Comparison of ENCODE assay signal across 29 mouse cellular contexts in the genomic region with DNA sequence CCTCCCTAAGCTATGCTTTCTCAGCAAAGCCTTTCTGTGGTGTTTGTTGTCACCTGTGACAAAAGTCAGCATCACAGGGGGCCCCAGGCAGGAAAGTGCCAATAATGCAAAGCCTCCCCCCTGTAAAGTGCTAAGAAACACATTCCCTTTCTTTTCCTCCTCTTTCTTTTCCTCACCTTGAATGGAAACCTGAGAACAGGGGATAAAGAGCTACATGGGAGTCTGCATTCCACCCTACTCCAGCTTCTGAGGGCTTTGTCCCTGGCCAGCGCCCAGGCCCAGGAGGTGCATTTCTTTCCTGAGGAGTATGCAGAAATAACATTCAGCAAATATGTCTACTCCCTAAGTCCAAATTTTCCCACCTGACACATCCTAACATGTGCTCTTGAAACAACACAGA.
DNase-seq lines count a peak whose midpoint lies in the region; ATAC-seq and TF ChIP-seq lines count a peak whose summit lies in the region.
"Had no signal": no experiment of that assay in that cellular context is flagged by ENCODE, and none has a peak within 500 bp of the region (broad histone marks: within the 10 kb centered on the region; RNA-seq: fewer than 3 reads in every experiment).

No protein-coding gene starts in this region.

- H3K4me2 ChIP-seq in embryonic facial prominence, embryonic 14.5 days (ENCODE audit: low read depth, low read length): no peak overlapping the region
- H3K4me2 ChIP-seq in hindbrain, embryonic 14.5 days (replicated peaks): no peak overlapping the region
- no peak overlapping the region for H3K4me2 ChIP-seq in stomach, embryonic 16.5 days (ENCODE audit: low read depth, low read length)
- no peak overlapping the region for H3K4me2 ChIP-seq in stomach, postnatal 0 days (replicated peaks; ENCODE audit: low read depth)
- H3K4me2 ChIP-seq: forebrain, embryonic 15.5 days; hindbrain, embryonic 15.5 days; limb, embryonic 15.5 days; liver, embryonic 13.5 days; midbrain, embryonic 13.5 days had no signal

- H3K4me1 ChIP-seq in embryonic facial prominence, embryonic 14.5 days (ENCODE audit: control insufficient read depth, insufficient read depth, low read length): peaks cover 11% of the 10 kb centered on the region; the same call in 1 of the 2 replicates
- H3K4me1 ChIP-seq in embryonic facial prominence, embryonic 10.5 days: peaks cover 15% of the 10 kb centered on the region
- H3K4me1 ChIP-seq in hindbrain, embryonic 10.5 days (replicated peaks): peaks cover 9% of the 10 kb centered on the region
- H3K4me1 ChIP-seq in hindbrain, embryonic 14.5 days (replicated peaks; ENCODE audit: control insufficient read depth, insufficient read depth, low read length): no peaks in the 10 kb centered on the region
- peaks cover 8% of the 10 kb centered on the region for H3K4me1 ChIP-seq in stomach, embryonic 16.5 days (ENCODE audit: control insufficient read depth, insufficient read depth, low read length)
- H3K4me1 ChIP-seq in stomach, postnatal 0 days (replicated peaks; ENCODE audit: control insufficient read depth, insufficient read depth): no peaks in the 10 kb centered on the region
- H3K4me1 ChIP-seq: forebrain, embryonic 15.5 days; hindbrain, embryonic 15.5 days; liver, embryonic 13.5 days had no signal

- no peaks in the 10 kb centered on the region for H3K9me3 ChIP-seq in embryonic facial prominence, embryonic 14.5 days (ENCODE audit: control insufficient read depth, low read length)
- no peaks in the 10 kb centered on the region for H3K9me3 ChIP-seq in embryonic facial prominence, embryonic 10.5 days
- H3K9me3 ChIP-seq in hindbrain, embryonic 10.5 days: no peaks in the 10 kb centered on the region
- no peaks in the 10 kb centered on the region for H3K9me3 ChIP-seq in hindbrain, embryonic 14.5 days (ENCODE audit: control insufficient read depth, low read length)
- no peaks in the 10 kb centered on the region for H3K9me3 ChIP-seq in stomach, embryonic 16.5 days (replicated peaks; ENCODE audit: control insufficient read depth, low read length)
- H3K9me3 ChIP-seq in stomach, postnatal 0 days (ENCODE audit: control insufficient read depth, low read length): no peaks in the 10 kb centered on the region
- H3K9me3 ChIP-seq: forebrain, embryonic 15.5 days; hindbrain, embryonic 15.5 days; limb, embryonic 15.5 days; liver, embryonic 13.5 days; midbrain, embryonic 13.5 days had no signal

- no peaks in the 10 kb centered on the region for H3K27me3 ChIP-seq in embryonic facial prominence, embryonic 14.5 days (replicated peaks; ENCODE audit: control insufficient read depth, insufficient read depth, low read length)
- H3K27me3 ChIP-seq in embryonic facial prominence, embryonic 10.5 days (replicated peaks; ENCODE audit: low read depth, poor library complexity, severe bottlenecking): no peaks in the 10 kb centered on the region
- no peaks in the 10 kb centered on the region for H3K27me3 ChIP-seq in hindbrain, embryonic 10.5 days (ENCODE audit: insufficient read depth, poor library complexity, severe bottlenecking)
- H3K27me3 ChIP-seq in hindbrain, embryonic 14.5 days (ENCODE audit: control insufficient read depth, insufficient read depth, low read length): no peaks in the 10 kb centered on the region
- no peaks in the 10 kb centered on the region for H3K27me3 ChIP-seq in stomach, embryonic 16.5 days (ENCODE audit: control insufficient read depth, insufficient read depth, low read length)
- no peaks in the 10 kb centered on the region for H3K27me3 ChIP-seq in stomach, postnatal 0 days (ENCODE audit: control insufficient read depth, insufficient read depth, low read length)
- H3K27me3 ChIP-seq: CH12.LX; forebrain, embryonic 15.5 days; hindbrain, embryonic 15.5 days; limb, embryonic 15.5 days; liver, embryonic 13.5 days had no signal

- no peaks in the 10 kb centered on the region for H3K36me3 ChIP-seq in embryonic facial prominence, embryonic 14.5 days (ENCODE audit: control insufficient read depth, insufficient read depth, low read length)
- no peaks in the 10 kb centered on the region for H3K36me3 ChIP-seq in embryonic facial prominence, embryonic 10.5 days (replicated peaks)
- H3K36me3 ChIP-seq in hindbrain, embryonic 10.5 days: no peaks in the 10 kb centered on the region
- no peaks in the 10 kb centered on the region for H3K36me3 ChIP-seq in hindbrain, embryonic 14.5 days (replicated peaks; ENCODE audit: control insufficient read depth, insufficient read depth)
- H3K36me3 ChIP-seq in stomach, embryonic 16.5 days (ENCODE audit: control insufficient read depth, insufficient read depth, low read length): no peaks in the 10 kb centered on the region
- no peaks in the 10 kb centered on the region for H3K36me3 ChIP-seq in stomach, postnatal 0 days (ENCODE audit: control insufficient read depth, insufficient read depth, low read length)
- H3K36me3 ChIP-seq: forebrain, embryonic 15.5 days; hindbrain, embryonic 15.5 days; limb, embryonic 15.5 days; liver, embryonic 13.5 days; midbrain, embryonic 13.5 days had no signal

- TF ChIP-seq EP300 in stomach, postnatal 0 days (optimal IDR thresholded peaks at IDR 0.05): no peak

- ATAC-seq in embryonic facial prominence, embryonic 14.5 days (ENCODE audit: low read depth): peak; percentile 86
- ATAC-seq in hindbrain, embryonic 14.5 days (ENCODE audit: low FRiP score): no peak
- ATAC-seq in stomach, embryonic 16.5 days (ENCODE audit: insufficient read depth, low FRiP score): no peak
- ATAC-seq in stomach, postnatal 0 days (ENCODE audit: low FRiP score, low TSS enrichment): no peak
- ATAC-seq: activated CD4-positive, CD25-positive, alpha-beta regulatory T cell, adult 4 months; forebrain, embryonic 15.5 days; inflammation-experienced regulatory T-cells, adult 6 months; midbrain, embryonic 13.5 days had no signal

- DNase-seq in embryonic facial prominence, embryonic 14.5 days (ENCODE audit: low spot score): peak; percentile 62
- DNase-seq in embryonic facial prominence, embryonic 10.5 days (ENCODE audit: low spot score): no peak
- no peak for DNase-seq in hindbrain, embryonic 10.5 days (ENCODE audit: low spot score)
- DNase-seq in hindbrain, embryonic 14.5 days (ENCODE audit: low spot score): no peak
- no peak for DNase-seq in stomach, postnatal 0 days (ENCODE audit: low spot score)
- DNase-seq in spleen, adult 12 weeks (ENCODE audit: low spot score): no peak
- no peak for DNase-seq in right cerebral cortex, postnatal 4 days
- DNase-seq: adrenal gland, adult 2 months; adrenal gland, postnatal 36 days; cerebellum, adult 2 months; cerebellum, postnatal 14 days; gastrocnemius, postnatal 36 days; heart, adult 2 months; heart, postnatal 4 days; kidney, adult 11 months; kidney, postnatal 14 days; liver, embryonic 13.5 days; lung, adult 2 months; right cerebral cortex, postnatal 25 days; thymus, postnatal 4 days had no signal

- 43% methylated on average over 1 of the region's 1 CpGs for WGBS in embryonic facial prominence, embryonic 14.5 days
- 29% methylated on average over 1 of the region's 1 CpGs for WGBS in embryonic facial prominence, embryonic 10.5 days
- 17% methylated on average over 1 of the region's 1 CpGs for WGBS in hindbrain, embryonic 10.5 days
- WGBS in hindbrain, embryonic 14.5 days: 20% methylated on average over 1 of the region's 1 CpGs
- 48% methylated on average over 1 of the region's 1 CpGs for WGBS in stomach, embryonic 16.5 days
- 50% methylated on average over 1 of the region's 1 CpGs for WGBS in stomach, postnatal 0 days

- no peak overlapping the region for H3K4me3 ChIP-seq in embryonic facial prominence, embryonic 14.5 days (ENCODE audit: low read depth, low read length)
- no peak overlapping the region for H3K4me3 ChIP-seq in embryonic facial prominence, embryonic 10.5 days
- H3K4me3 ChIP-seq in hindbrain, embryonic 10.5 days: no peak overlapping the region
- H3K4me3 ChIP-seq in hindbrain, embryonic 14.5 days (replicated peaks; ENCODE audit: low read length): no peak overlapping the region
- no peak overlapping the region for H3K4me3 ChIP-seq in stomach, embryonic 16.5 days (replicated peaks; ENCODE audit: low read length)
- no peak overlapping the region for H3K4me3 ChIP-seq in stomach, postnatal 0 days (ENCODE audit: low read depth, low read length)
- H3K4me3 ChIP-seq: forebrain, embryonic 15.5 days; heart, adult 2 months; hindbrain, embryonic 15.5 days; limb, embryonic 15.5 days; liver, embryonic 13.5 days; midbrain, embryonic 13.5 days had no signal

- H3K9ac ChIP-seq in embryonic facial prominence, embryonic 14.5 days (ENCODE audit: low read depth, low read length): no peak overlapping the region
- no peak overlapping the region for H3K9ac ChIP-seq in hindbrain, embryonic 14.5 days
- H3K9ac ChIP-seq in stomach, embryonic 16.5 days (ENCODE audit: low read length): no peak overlapping the region
- no peak overlapping the region for H3K9ac ChIP-seq in stomach, postnatal 0 days (ENCODE audit: low read length)
- H3K9ac ChIP-seq: forebrain, embryonic 15.5 days; hindbrain, embryonic 15.5 days; limb, embryonic 15.5 days; liver, embryonic 13.5 days; midbrain, embryonic 13.5 days had no signal

- TF ChIP-seq CTCF in stomach, postnatal 0 days (IDR thresholded peaks at IDR 0.05; ENCODE audit: low read depth): no peak

- no peak overlapping the region for H3K27ac ChIP-seq in embryonic facial prominence, embryonic 14.5 days (replicated peaks; ENCODE audit: low read depth, low read length)
- H3K27ac ChIP-seq in embryonic facial prominence, embryonic 10.5 days (replicated peaks): no peak overlapping the region; the same call in 1 of the 2 replicates
- H3K27ac ChIP-seq in hindbrain, embryonic 10.5 days: 0 out of 2 replicates have a peak overlapping the region, but pooled peaks have one; percentile 8
- no peak overlapping the region for H3K27ac ChIP-seq in hindbrain, embryonic 14.5 days
- peak overlapping the region; percentile 16; the same call in 1 of the 2 replicates for H3K27ac ChIP-seq in stomach, embryonic 16.5 days (ENCODE audit: low read length)
- H3K27ac ChIP-seq in stomach, postnatal 0 days (replicated peaks): no peak overlapping the region
- H3K27ac ChIP-seq: forebrain, embryonic 15.5 days; heart, adult 2 months; hindbrain, embryonic 15.5 days; limb, embryonic 15.5 days; liver, embryonic 13.5 days; macrophage; midbrain, embryonic 13.5 days had no signal

Comparison
In these comparisons a context has a peak if more than half of its experiments do, and no peak if none do; other contexts are left out.
1. H3K27ac ChIP-seq: peak in hindbrain, embryonic 10.5 days (single experiment) and stomach, embryonic 16.5 days (single experiment); none in embryonic facial prominence, embryonic 14.5 days (single experiment), embryonic facial prominence, embryonic 10.5 days (single experiment), hindbrain, embryonic 14.5 days (single experiment) and stomach, postnatal 0 days (single experiment).